Mouse (Mus musculus): Measurements from ENCODE around the gene S100a7a.

DNA sequence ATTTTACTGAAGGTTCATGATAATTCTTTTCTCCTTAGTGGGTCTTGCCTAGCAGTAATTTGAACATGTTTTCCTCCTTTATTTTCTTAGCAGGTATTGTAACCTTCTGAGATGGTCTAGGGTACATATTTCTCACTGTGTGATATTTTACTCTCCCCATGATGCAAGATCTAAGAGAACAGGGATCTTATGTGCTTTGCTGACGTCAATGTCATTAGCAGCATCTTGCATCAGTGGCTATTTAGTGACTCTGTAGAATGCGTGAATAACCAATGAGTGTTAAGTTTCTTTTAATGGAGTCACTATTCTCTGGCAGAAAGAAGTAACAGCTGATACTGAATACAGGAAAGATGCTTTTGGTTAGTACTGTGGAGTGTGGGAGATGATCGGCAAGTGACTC lies 30.1 kb downstream of the S100a7a start:
- TF ChIP-seq CTCF (IDR thresholded peaks at IDR 0.05; ENCODE audit: control insufficient read depth, insufficient read depth, insufficient read length): no peak
- TF ChIP-seq USF1 (IDR thresholded peaks at IDR 0.05; ENCODE audit: low read depth): no peak
- TF ChIP-seq FOSL1 (IDR thresholded peaks at IDR 0.05; ENCODE audit: insufficient read depth, low read length, poor library complexity, severe bottlenecking): no peak
- TF ChIP-seq MYOD1 (IDR thresholded peaks at IDR 0.05; ENCODE audit: control insufficient read depth, insufficient read length, low read depth): no peak
- no peak for TF ChIP-seq MAX (IDR thresholded peaks at IDR 0.05)
